Mouse (Mus musculus): Measurements from ENCODE around the gene Ano3. TPM values are rescaled to one million over a fixed set of nuclear protein-coding genes. Genes with fewer than 3 reads are reported as not detected.

The Ano3 gene
- total RNA-seq, 1 experiment: 3.9 TPM

- Histone ChIP-seq H3K36me3 (ENCODE audit: control insufficient read depth, insufficient read depth, low read length, poor library complexity, severe bottlenecking) (no peaks in the 10 kb centered on the region), H3K27ac (ENCODE audit: insufficient read depth, low read depth, low read length, poor library complexity, severe bottlenecking) (no peak overlapping the region), H3K9me3 (ENCODE audit: control insufficient read depth, insufficient read depth, low read depth, low read length) (no peaks in the 10 kb centered on the region), H3K9ac (ENCODE audit: insufficient read depth, low read depth, low read length, poor library complexity, severe bottlenecking) (no peak overlapping the region), H3K4me1 (ENCODE audit: control insufficient read depth in 2 of 2, insufficient read depth in 2 of 2, low read length in 2 of 2, poor library complexity in 1 of 2) (no peaks in the 10 kb centered on the region), H3K4me3 (ENCODE audit: insufficient read depth in 1 of 2, low read depth in 1 of 2, low read length in 2 of 2, poor library complexity in 1 of 2, severe bottlenecking in 1 of 2) (no peak overlapping the region)
- no peak for TF ChIP-seq ZNF384 (IDR thresholded peaks at IDR 0.05; ENCODE audit: low read depth, low read length)
- TF ChIP-seq HCFC1 (IDR thresholded peaks at IDR 0.05; ENCODE audit: borderline replicate concordance, insufficient read depth, low read length): no peak
- TF ChIP-seq MAFK (IDR thresholded peaks at IDR 0.05; ENCODE audit: insufficient read depth, low read depth, low read length): no peak
- TF ChIP-seq ZC3H11A (IDR thresholded peaks at IDR 0.05; ENCODE audit: borderline replicate concordance, low read depth, low read length): no peak
- TF ChIP-seq CHD2 (IDR thresholded peaks at IDR 0.05; ENCODE audit: low read depth, low read length): no peak
- in situ Hi-C loops (cut with MboI; ENCODE audit: low sequenced_read_pairs in 2 of 2, unreplicated experiment in 2 of 2): no loop called here
- no peak for DNase-seq (ENCODE audit: low read depth, low spot score)
These were observed 85.1 kb downstream of the Ano3 start for GRCm38 (mm10) chr2:110865584-110865983.

GRCm38 (mm10) chr2:110863376-110863775 is 87.3 kb downstream of the Ano3 start:
- TF ChIP-seq CHD2 (IDR thresholded peaks at IDR 0.05; ENCODE audit: low read depth, low read length) (no peak), ZC3H11A (IDR thresholded peaks at IDR 0.05; ENCODE audit: borderline replicate concordance, low read depth, low read length) (no peak), MAFK (IDR thresholded peaks at IDR 0.05; ENCODE audit: insufficient read depth, low read depth, low read length) (no peak), ZNF384 (IDR thresholded peaks at IDR 0.05; ENCODE audit: low read depth, low read length) (no peak), HCFC1 (IDR thresholded peaks at IDR 0.05; ENCODE audit: borderline replicate concordance, insufficient read depth, low read length) (no peak)
- in situ Hi-C loops (cut with MboI; ENCODE audit: low sequenced_read_pairs in 2 of 2, unreplicated experiment in 2 of 2): no loop called here

GRCm38 (mm10) chr2:110839559-110840243 is 111.0 kb downstream of the Ano3 start:
- TF ChIP-seq HCFC1 (IDR thresholded peaks at IDR 0.05; ENCODE audit: borderline replicate concordance, insufficient read depth, low read length) (no peak), ZNF384 (IDR thresholded peaks at IDR 0.05; ENCODE audit: low read depth, low read length) (no peak), ZC3H11A (IDR thresholded peaks at IDR 0.05; ENCODE audit: borderline replicate concordance, low read depth, low read length) (no peak), MAFK (IDR thresholded peaks at IDR 0.05; ENCODE audit: insufficient read depth, low read depth, low read length) (no peak), CHD2 (IDR thresholded peaks at IDR 0.05; ENCODE audit: low read depth, low read length) (no peak)
- DNase-seq (ENCODE audit: low read depth, low spot score): no peak
- Histone ChIP-seq H3K4me1 (ENCODE audit: control insufficient read depth in 2 of 2, insufficient read depth in 2 of 2, low read length in 2 of 2, poor library complexity in 1 of 2) (no peaks in the 10 kb centered on the region), H3K9ac (ENCODE audit: insufficient read depth, low read depth, low read length, poor library complexity, severe bottlenecking) (no peak overlapping the region), H3K9me3 (ENCODE audit: control insufficient read depth, insufficient read depth, low read depth, low read length) (no peaks in the 10 kb centered on the region), H3K4me3 (ENCODE audit: insufficient read depth in 1 of 2, low read depth in 1 of 2, low read length in 2 of 2, poor library complexity in 1 of 2, severe bottlenecking in 1 of 2) (no peak overlapping the region), H3K36me3 (ENCODE audit: control insufficient read depth, insufficient read depth, low read length, poor library complexity, severe bottlenecking) (no peaks in the 10 kb centered on the region), H3K27ac (ENCODE audit: insufficient read depth, low read depth, low read length, poor library complexity, severe bottlenecking) (no peak overlapping the region)
- in situ Hi-C loops (cut with MboI; ENCODE audit: low sequenced_read_pairs in 2 of 2, unreplicated experiment in 2 of 2): no loop called here

More at GRCm38 (mm10) chr2:110863376-110863775, 87.3 kb downstream of the Ano3 start:
- Histone ChIP-seq H3K36me3 (ENCODE audit: control insufficient read depth, insufficient read depth, low read length, poor library complexity, severe bottlenecking) (no peaks in the 10 kb centered on the region), H3K4me3 (ENCODE audit: insufficient read depth in 1 of 2, low read depth in 1 of 2, low read length in 2 of 2, poor library complexity in 1 of 2, severe bottlenecking in 1 of 2) (no peak overlapping the region), H3K4me1 (ENCODE audit: control insufficient read depth in 2 of 2, insufficient read depth in 2 of 2, low read length in 2 of 2, poor library complexity in 1 of 2) (no peaks in the 10 kb centered on the region), H3K9ac (ENCODE audit: insufficient read depth, low read depth, low read length, poor library complexity, severe bottlenecking) (no peak overlapping the region), H3K9me3 (ENCODE audit: control insufficient read depth, insufficient read depth, low read depth, low read length) (no peaks in the 10 kb centered on the region), H3K27ac (ENCODE audit: insufficient read depth, low read depth, low read length, poor library complexity, severe bottlenecking) (no peak overlapping the region)
- DNase-seq (ENCODE audit: low read depth, low spot score): no peak

- TF ChIP-seq ZC3H11A (IDR thresholded peaks at IDR 0.05; ENCODE audit: borderline replicate concordance, low read depth, low read length) (no peak), HCFC1 (IDR thresholded peaks at IDR 0.05; ENCODE audit: borderline replicate concordance, insufficient read depth, low read length) (no peak), ZNF384 (IDR thresholded peaks at IDR 0.05; ENCODE audit: low read depth, low read length) (no peak), MAFK (IDR thresholded peaks at IDR 0.05; ENCODE audit: insufficient read depth, low read depth, low read length) (no peak), CHD2 (IDR thresholded peaks at IDR 0.05; ENCODE audit: low read depth, low read length) (no peak)
- Histone ChIP-seq H3K36me3 (ENCODE audit: control insufficient read depth, insufficient read depth, low read length, poor library complexity, severe bottlenecking) (no peaks in the 10 kb centered on the region), H3K4me1 (ENCODE audit: control insufficient read depth in 2 of 2, insufficient read depth in 2 of 2, low read length in 2 of 2, poor library complexity in 1 of 2) (no peaks in the 10 kb centered on the region), H3K9ac (ENCODE audit: insufficient read depth, low read depth, low read length, poor library complexity, severe bottlenecking) (no peak overlapping the region), H3K9me3 (ENCODE audit: control insufficient read depth, insufficient read depth, low read depth, low read length) (no peaks in the 10 kb centered on the region), H3K4me3 (ENCODE audit: insufficient read depth in 1 of 2, low read depth in 1 of 2, low read length in 2 of 2, poor library complexity in 1 of 2, severe bottlenecking in 1 of 2) (no peak overlapping the region), H3K27ac (ENCODE audit: insufficient read depth, low read depth, low read length, poor library complexity, severe bottlenecking) (no peak overlapping the region)
- no peak for DNase-seq (ENCODE audit: low read depth, low spot score)
- in situ Hi-C loops (cut with MboI; ENCODE audit: low sequenced_read_pairs in 2 of 2, unreplicated experiment in 2 of 2): no loop called here
These were observed 134.5 kb downstream of the Ano3 start for GRCm38 (mm10) chr2:110816189-110816588.
